Mouse (Mus musculus): Measurements from ENCODE around the gene Gm49776. TPM values are rescaled to one million over a fixed set of nuclear protein-coding genes. Genes with fewer than 3 reads are reported as not detected.
A peak's percentile ranks its signal among the peaks of the same experiment; 100 is the strongest.
"Not testable (repeated sequence)": the region's sequence is repeated elsewhere in the genome, so short reads cannot be mapped to it uniquely, and the experiment has no call there.

Gm49776 gene
- 2.5 and 7.6 TPM in 2 replicates for polyA plus RNA-seq (2015; fragmentation: Nextera tagmentation; extraction: Ambion mirVana)

DNA sequence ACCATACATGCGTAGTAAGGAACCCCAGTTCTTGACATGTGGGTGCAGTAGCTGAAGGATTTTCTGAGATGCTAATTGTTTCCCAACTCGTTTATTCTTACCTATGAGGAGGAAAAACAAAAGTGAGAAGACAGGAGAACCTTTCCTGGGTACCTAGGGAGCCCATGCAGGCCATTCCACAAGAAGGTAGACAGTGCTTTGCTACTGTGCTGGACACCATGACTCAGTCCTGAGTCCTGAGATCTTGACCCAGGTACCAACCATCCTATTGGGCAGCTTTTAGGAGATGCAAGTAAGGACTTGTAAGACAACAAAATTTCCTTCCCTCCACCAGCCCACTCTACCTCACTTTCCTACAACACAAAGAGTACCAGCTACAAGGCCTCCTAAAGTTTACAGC is at the start of gene Gm49776:
Gene Gm49776 (minus strand): TSS at position 101 of the 400 bp plus-strand sequence.
- H3K4me3 ChIP-seq, result no peak within 1 kb of the TSS
- H3K27me3 ChIP-seq, result no peaks in the 10 kb centered on the region
- H3K9me3 ChIP-seq (replicated peaks), result no peaks in the 10 kb centered on the region
- H3K36me3 ChIP-seq (ENCODE audit: poor library complexity, severe bottlenecking), result peaks cover 97% of the 10 kb centered on the region
- H3K4me2 ChIP-seq, result no peak within 1 kb of the TSS
- no peak within 1 kb of the TSS for H3K9ac ChIP-seq
- no peak for ATAC-seq
- H3K27ac ChIP-seq, result no peak within 1 kb of the TSS
- 98% methylated on average over 2 of the region's 2 CpGs for WGBS
- H3K4me1 ChIP-seq, result no peaks in the 10 kb centered on the region

- Histone ChIP-seq H3K9ac (peak overlapping the region; percentile 97), H3K4me2 (peak overlapping the region; percentile 91), H3K36me3 (ENCODE audit: poor library complexity, severe bottlenecking) (peaks cover 20% of the 10 kb centered on the region), H3K4me3 (peak overlapping the region; percentile 94), H3K27ac (0 out of 2 replicates have a peak overlapping the region, but pooled peaks have one; percentile 75), H3K4me1 (peaks cover 31% of the 10 kb centered on the region)
- not testable (repeated sequence) for H3K27me3 ChIP-seq; ATAC-seq; H3K9me3 ChIP-seq (replicated peaks)
- 3% methylated on average over 10 of the region's 10 CpGs for WGBS
Measured at GRCm38 (mm10) chr16:18289614-18290013, 31.5 kb upstream of the Gm49776 start.

DNA sequence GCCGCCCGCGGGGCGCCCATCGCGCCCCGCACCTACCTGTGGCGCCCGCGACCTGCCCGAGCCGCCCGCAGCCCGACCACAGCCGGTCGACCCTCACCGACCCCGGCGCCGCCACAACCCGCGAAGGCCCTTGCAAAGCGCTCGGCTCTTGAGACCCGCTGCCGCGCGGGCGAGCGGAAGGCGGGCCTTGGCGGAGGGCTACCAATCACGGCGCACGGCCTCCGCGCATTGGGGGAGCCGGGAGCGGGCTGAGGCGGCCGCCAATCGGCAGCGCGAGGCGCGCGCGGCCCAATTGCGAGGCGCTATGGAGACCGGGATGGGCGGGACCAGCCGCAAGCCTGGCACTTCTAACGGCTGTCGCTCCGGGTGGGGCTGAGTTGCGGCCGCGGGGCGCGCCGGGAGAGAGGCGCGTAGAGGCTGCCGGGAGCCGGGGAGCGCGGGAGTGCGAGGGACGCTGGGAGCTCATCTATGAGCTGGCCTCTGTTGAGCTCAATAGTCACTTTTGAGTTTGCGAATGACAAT is 31.0 kb upstream of the Gm49776 start, which contains the start of gene Dgcr8:
Gene Dgcr8 (minus strand): TSS at position 180 of the 522 bp plus-strand sequence.
- Histone ChIP-seq H3K36me3 (ENCODE audit: poor library complexity, severe bottlenecking) (peaks cover 24% of the 10 kb centered on the region), H3K4me1 (peaks cover 31% of the 10 kb centered on the region), H3K4me2 (peak within 1 kb of the TSS; percentile 91), H3K9ac (peak within 1 kb of the TSS; percentile 97), H3K27ac (peak within 1 kb of the TSS; percentile 75), H3K27me3 (no peaks in the 10 kb centered on the region), H3K4me3 (peak within 1 kb of the TSS; percentile 94), H3K9me3 (replicated peaks) (no peaks in the 10 kb centered on the region)
- under 1% methylated on average over 71 of the region's 71 CpGs for WGBS
- ATAC-seq, result peak; percentile 100

DNA sequence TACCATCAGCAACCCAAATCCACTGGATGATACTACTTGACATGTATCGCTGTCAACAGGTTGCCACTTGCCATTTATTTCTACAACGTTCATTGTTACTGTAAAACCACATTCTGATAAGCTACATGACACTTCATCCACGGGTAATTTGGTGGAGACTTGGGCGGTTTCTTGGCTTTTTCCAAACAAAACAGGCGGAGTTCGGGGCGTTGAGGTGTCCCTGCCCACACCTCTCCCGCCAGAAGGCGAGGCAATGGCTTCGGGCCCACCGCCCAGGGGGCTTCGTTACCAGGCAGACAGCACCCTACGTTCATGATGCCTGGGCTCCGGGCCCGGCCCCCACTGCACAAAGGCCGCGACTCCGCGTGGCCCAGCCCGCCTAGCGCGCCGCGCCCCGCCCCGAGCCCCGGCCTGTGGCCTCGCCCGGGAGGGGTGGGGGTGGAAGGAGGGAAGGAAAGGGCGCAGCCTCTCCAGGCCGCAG is 30.5 kb upstream of the Gm49776 start:
- Histone ChIP-seq H3K4me3 (peak overlapping the region; percentile 94), H3K4me1 (peaks cover 31% of the 10 kb centered on the region), H3K27ac (peak overlapping the region; percentile 75), H3K36me3 (ENCODE audit: poor library complexity, severe bottlenecking) (peaks cover 29% of the 10 kb centered on the region), H3K9ac (peak overlapping the region; percentile 97), H3K9me3 (replicated peaks) (no peaks in the 10 kb centered on the region), H3K27me3 (no peaks in the 10 kb centered on the region), H3K4me2 (peak overlapping the region; percentile 91)
- peak; percentile 82 for ATAC-seq
- WGBS, result 1% methylated on average over 22 of the region's 31 CpGs

- 0 out of 2 replicates have a peak overlapping the region, but pooled peaks have one; percentile 75 for H3K27ac ChIP-seq
Measured at GRCm38 (mm10) chr16:18288166-18288565, 30.0 kb upstream of the Gm49776 start.

DNA sequence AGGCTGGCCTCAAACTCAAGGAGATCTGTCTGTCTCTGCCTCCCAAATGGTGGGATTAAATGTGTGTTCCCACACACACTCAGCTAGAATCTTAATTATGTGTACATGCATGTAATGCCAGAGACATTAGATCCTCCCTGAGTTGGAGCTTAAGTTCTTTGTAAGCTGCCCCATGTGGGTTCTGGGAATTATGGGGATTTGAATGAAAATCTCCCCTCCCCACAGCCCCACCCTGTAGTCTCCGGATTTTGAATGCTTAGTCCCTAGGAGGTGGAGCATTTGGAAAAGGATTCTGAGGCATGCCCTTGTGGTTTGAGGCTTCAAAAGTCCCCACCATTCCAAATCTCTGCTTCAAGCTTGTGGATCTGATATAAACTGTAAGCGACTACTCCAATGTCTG is 17.0 kb upstream of the Gm49776 start:
- ATAC-seq, result no peak
- Histone ChIP-seq H3K9me3 (replicated peaks) (no peaks in the 10 kb centered on the region), H3K4me3 (no peak overlapping the region), H3K4me2 (no peak overlapping the region), H3K36me3 (ENCODE audit: poor library complexity, severe bottlenecking) (peaks cover 96% of the 10 kb centered on the region), H3K27ac (no peak overlapping the region), H3K9ac (no peak overlapping the region), H3K27me3 (no peaks in the 10 kb centered on the region), H3K4me1 (no peaks in the 10 kb centered on the region)
- WGBS, result 67% methylated on average over 2 of the region's 2 CpGs

More at GRCm38 (mm10) chr16:18288166-18288565, 30.0 kb upstream of the Gm49776 start:
- Histone ChIP-seq H3K4me2 (peak overlapping the region; percentile 91), H3K4me1 (peaks cover 31% of the 10 kb centered on the region), H3K27me3 (no peaks in the 10 kb centered on the region), H3K36me3 (ENCODE audit: poor library complexity, severe bottlenecking) (peaks cover 34% of the 10 kb centered on the region), H3K4me3 (peak overlapping the region; percentile 94), H3K9me3 (replicated peaks) (no peaks in the 10 kb centered on the region), H3K9ac (peak overlapping the region; percentile 97)
- no peak for ATAC-seq
- WGBS, result 0% methylated on average over 4 of the region's 4 CpGs

DNA sequence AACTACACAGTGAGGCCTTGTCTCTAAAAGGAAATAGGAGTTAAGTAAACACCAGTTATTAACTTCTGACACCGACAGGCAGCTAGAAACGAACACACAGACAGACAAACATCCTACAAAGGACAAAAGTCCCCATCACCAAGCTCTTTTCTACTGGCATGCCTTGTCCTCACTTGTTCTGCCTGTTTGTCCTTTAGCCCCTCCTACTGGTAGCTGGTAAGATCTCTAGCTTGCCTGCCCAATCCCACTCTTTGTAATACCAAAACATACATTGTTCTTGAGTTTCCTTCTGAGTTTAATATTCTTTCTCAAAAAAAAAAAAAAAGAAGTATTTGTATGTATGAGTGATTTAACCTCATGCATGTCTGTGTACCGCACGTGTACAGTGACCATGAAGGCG is 10.1 kb upstream of the Gm49776 start:
- no peaks in the 10 kb centered on the region for H3K27me3 ChIP-seq
- H3K9ac ChIP-seq, result no peak overlapping the region
- no peak for ATAC-seq
- no peaks in the 10 kb centered on the region for H3K9me3 ChIP-seq (replicated peaks)
- H3K4me2 ChIP-seq, result no peak overlapping the region
- no peak overlapping the region for H3K27ac ChIP-seq
- H3K36me3 ChIP-seq (ENCODE audit: poor library complexity, severe bottlenecking), result peaks cover 93% of the 10 kb centered on the region
- H3K4me1 ChIP-seq, result no peaks in the 10 kb centered on the region
- no peak overlapping the region for H3K4me3 ChIP-seq
- 90% methylated on average over 5 of the region's 5 CpGs for WGBS

DNA sequence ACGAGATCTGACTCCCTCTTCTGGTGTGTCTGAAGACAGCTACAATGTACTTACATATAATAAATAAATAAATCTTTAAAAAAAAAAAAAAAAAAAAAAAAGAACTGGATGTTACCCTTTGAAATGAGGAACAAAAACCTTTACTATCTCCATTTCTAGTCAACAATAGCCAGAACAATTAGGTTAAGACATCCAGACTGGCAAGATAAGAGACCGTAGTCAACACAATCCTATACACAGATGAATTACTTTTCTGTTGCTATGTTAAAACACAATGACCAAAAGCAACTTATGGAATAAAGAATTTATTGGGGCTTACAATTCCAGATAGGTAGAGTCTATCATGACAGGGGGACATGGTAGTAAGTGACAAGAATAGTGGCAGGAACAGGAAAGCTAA is 6.9 kb upstream of the Gm49776 start:
- Histone ChIP-seq H3K9me3 (replicated peaks) (no peaks in the 10 kb centered on the region), H3K4me3 (no peak overlapping the region), H3K36me3 (ENCODE audit: poor library complexity, severe bottlenecking) (peaks cover 92% of the 10 kb centered on the region), H3K9ac (no peak overlapping the region), H3K27me3 (no peaks in the 10 kb centered on the region), H3K27ac (no peak overlapping the region), H3K4me2 (no peak overlapping the region), H3K4me1 (no peaks in the 10 kb centered on the region)
- 88% methylated on average over 2 of the region's 2 CpGs for WGBS
- no peak for ATAC-seq

DNA sequence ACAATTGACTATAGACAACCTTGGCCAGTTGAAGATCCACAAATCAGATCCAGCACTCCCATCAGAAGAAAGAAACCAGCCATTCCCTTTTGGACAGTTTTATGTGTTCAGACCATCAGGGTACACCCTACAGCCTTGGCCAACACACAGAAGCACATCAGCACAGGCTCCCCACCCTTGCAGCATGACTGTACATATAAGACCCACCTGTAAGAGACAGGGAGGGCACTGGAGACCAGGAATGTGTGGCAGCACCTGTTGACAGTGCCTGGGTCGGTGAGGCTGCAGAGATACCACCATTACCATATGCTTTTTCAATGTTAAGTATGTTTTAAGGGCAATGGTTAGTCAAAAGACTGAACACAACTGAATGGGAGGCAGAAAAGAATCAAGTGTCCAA is 4.3 kb downstream of the Gm49776 start:
- Histone ChIP-seq H3K9ac (no peak overlapping the region), H3K36me3 (ENCODE audit: poor library complexity, severe bottlenecking) (peaks cover 85% of the 10 kb centered on the region), H3K4me3 (no peak overlapping the region), H3K4me1 (peaks cover 23% of the 10 kb centered on the region), H3K27ac (no peak overlapping the region), H3K27me3 (no peaks in the 10 kb centered on the region), H3K9me3 (replicated peaks) (no peaks in the 10 kb centered on the region), H3K4me2 (no peak overlapping the region)
- 73% methylated on average over 1 of the region's 1 CpGs for WGBS
- ATAC-seq, result no peak

- H3K9me3 ChIP-seq (replicated peaks), result no peaks in the 10 kb centered on the region
- H3K4me1 ChIP-seq, result peaks cover 24% of the 10 kb centered on the region
- no peak overlapping the region for H3K4me2 ChIP-seq
- ATAC-seq, result no peak
- no peak overlapping the region for H3K27ac ChIP-seq
- no peaks in the 10 kb centered on the region for H3K27me3 ChIP-seq
- peaks cover 75% of the 10 kb centered on the region for H3K36me3 ChIP-seq (ENCODE audit: poor library complexity, severe bottlenecking)
- WGBS, result 89% methylated on average over 6 of the region's 6 CpGs
- no peak overlapping the region for H3K4me3 ChIP-seq
- H3K9ac ChIP-seq, result no peak overlapping the region
Measured at GRCm38 (mm10) chr16:18252736-18253135, 5.4 kb downstream of the Gm49776 start.

DNA sequence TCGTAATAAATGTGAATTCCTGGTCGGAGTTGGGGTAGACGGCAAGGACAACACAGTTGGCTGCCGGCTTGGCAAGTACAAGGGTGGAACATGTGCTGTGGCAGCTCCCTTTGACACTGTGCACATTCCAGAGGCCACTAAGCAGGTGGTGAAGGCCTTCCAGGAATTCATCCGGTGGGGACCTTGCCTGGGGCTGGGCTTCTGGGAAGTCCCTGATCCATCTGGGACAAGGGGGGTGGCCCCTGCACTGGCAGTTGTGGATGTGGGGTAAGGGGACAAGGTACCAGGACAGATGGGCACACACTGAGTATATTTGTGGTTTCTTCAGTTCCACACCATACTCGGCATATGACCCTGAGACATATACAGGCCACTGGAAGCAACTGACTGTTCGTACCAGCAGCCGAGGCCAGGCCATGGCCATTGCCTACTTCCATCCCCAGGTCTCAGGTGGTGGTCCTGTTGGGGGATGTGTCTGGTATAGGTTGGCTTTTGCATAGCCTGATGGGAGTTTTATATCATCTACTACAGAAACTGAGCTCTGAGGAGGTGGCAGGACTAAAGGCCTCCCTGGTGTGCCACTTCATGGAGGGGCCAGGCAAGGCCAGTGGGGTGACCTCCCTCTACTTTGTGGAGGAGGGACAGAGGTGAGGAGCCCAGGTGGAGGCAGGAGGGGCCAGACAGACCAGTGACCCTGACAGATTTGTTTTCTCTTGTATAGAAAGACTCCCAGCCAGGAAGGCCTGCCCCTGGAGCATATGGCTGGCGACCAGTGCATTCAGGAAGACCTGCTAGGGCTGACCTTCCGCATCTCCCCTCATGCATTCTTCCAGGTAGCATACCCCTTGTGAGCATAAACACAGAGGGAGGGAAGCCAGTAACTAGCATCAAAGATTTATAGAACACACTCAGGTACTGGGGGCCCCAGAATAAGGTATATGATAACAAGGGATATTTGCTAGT is 7.0 kb downstream of the Gm49776 start:
- WGBS, result 67% methylated on average over 10 of the region's 10 CpGs
- peak overlapping the region; percentile 98 for H3K4me2 ChIP-seq

GRCm38 (mm10) chr16:18250231-18250630 is 7.9 kb downstream of the Gm49776 start:
- peaks cover 48% of the 10 kb centered on the region for H3K4me1 ChIP-seq
- H3K27ac ChIP-seq, result 0 out of 2 replicates have a peak overlapping the region, but pooled peaks have one; percentile 6
- H3K36me3 ChIP-seq (ENCODE audit: poor library complexity, severe bottlenecking), result peaks cover 69% of the 10 kb centered on the region
- ATAC-seq, result no peak
- peak overlapping the region; percentile 91 for H3K9ac ChIP-seq
- H3K9me3 ChIP-seq (replicated peaks), result no peaks in the 10 kb centered on the region
- H3K4me2 ChIP-seq, result peak overlapping the region; percentile 98
- 55% methylated on average over 4 of the region's 4 CpGs for WGBS
- peak overlapping the region; percentile 97 for H3K4me3 ChIP-seq
- no peaks in the 10 kb centered on the region for H3K27me3 ChIP-seq

More for the DNA sequence above, 7.0 kb downstream of the Gm49776 start:
- 0 out of 2 replicates have a peak overlapping the region, but pooled peaks have one; percentile 6 for H3K27ac ChIP-seq
- H3K27me3 ChIP-seq, result no peaks in the 10 kb centered on the region
- H3K4me3 ChIP-seq, result peak overlapping the region; percentile 97
- H3K9ac ChIP-seq, result peak overlapping the region; percentile 91
- H3K36me3 ChIP-seq (ENCODE audit: poor library complexity, severe bottlenecking), result peaks cover 69% of the 10 kb centered on the region
- ATAC-seq, result no peak
- no peaks in the 10 kb centered on the region for H3K9me3 ChIP-seq (replicated peaks)
- peaks cover 40% of the 10 kb centered on the region for H3K4me1 ChIP-seq

Data from forebrain, embryonic 13.5 days (tissue).